8 mouse cellular contexts compared by ENCODE assay signal in the genomic region with DNA sequence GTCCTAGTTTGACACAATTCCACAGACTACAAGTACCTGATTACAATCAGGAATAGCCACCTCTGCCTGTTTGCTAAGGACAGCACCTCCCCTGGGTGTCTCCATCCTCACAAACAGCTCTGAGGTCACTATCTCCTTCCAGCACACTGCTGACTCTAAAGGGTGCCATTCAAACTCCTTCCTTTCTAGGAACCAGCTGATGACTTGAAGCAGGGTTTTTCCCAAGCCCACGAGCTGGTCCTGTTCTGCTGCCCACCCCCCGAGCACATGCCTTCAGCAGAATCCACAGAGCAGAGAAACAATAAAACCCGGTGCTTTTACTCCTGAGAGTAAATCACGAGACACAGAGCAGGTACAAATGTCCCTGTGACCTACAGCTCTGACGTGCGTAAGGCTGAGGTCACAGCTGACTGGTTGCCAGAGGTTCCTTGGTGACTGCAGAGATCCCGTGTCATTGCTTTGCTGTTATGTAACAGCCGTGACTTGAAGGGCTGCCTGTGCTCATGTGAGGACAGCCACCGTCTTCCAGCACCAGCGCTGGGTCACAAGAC.
DNase-seq lines count a peak whose midpoint lies in the region; ATAC-seq lines count a peak whose summit lies in the region.

No protein-coding gene starts in this region.

- H3K27me3 ChIP-seq in hindbrain, embryonic 11.5 days (ENCODE audit: control insufficient read depth, insufficient read depth, low read length) = no peaks in the 10 kb centered on the region
- H3K27me3 ChIP-seq in hindbrain, embryonic 14.5 days (ENCODE audit: control insufficient read depth, insufficient read depth, low read length) = no peaks in the 10 kb centered on the region
- no peaks in the 10 kb centered on the region for H3K27me3 ChIP-seq in megakaryocyte, embryonic 14.5 days (replicated peaks)
- H3K27me3 ChIP-seq in forebrain, embryonic 16.5 days (replicated peaks; ENCODE audit: control insufficient read depth, insufficient read depth, low read length) = no peaks in the 10 kb centered on the region

- no peak overlapping the region for H3K4me3 ChIP-seq in hindbrain, embryonic 11.5 days (ENCODE audit: low read depth, low read length)
- no peak overlapping the region for H3K4me3 ChIP-seq in hindbrain, embryonic 14.5 days (replicated peaks; ENCODE audit: low read length)
- peak overlapping the region; percentile 48 for H3K4me3 ChIP-seq in megakaryocyte, embryonic 14.5 days (replicated peaks)
- no peak overlapping the region for H3K4me3 ChIP-seq in forebrain, embryonic 16.5 days (replicated peaks; ENCODE audit: low read length)

- no peak; the same call in 1 of the 2 replicates for ATAC-seq in hindbrain, embryonic 11.5 days (ENCODE audit: low FRiP score)
- ATAC-seq in hindbrain, embryonic 14.5 days (ENCODE audit: low FRiP score) = no peak
- ATAC-seq in forebrain, embryonic 16.5 days = no peak

- no peak overlapping the region; the same call in 1 of the 2 replicates for H3K27ac ChIP-seq in hindbrain, embryonic 11.5 days (ENCODE audit: low read depth, low read length)
- no peak overlapping the region for H3K27ac ChIP-seq in hindbrain, embryonic 14.5 days
- H3K27ac ChIP-seq in forebrain, embryonic 16.5 days (ENCODE audit: low read length) = no peak overlapping the region

- no peak overlapping the region for H3K4me2 ChIP-seq in hindbrain, embryonic 11.5 days (replicated peaks; ENCODE audit: low read depth, low read length)
- no peak overlapping the region for H3K4me2 ChIP-seq in hindbrain, embryonic 14.5 days (replicated peaks)
- H3K4me2 ChIP-seq in forebrain, embryonic 16.5 days (ENCODE audit: low read length) = no peak overlapping the region

- H3K9me3 ChIP-seq in hindbrain, embryonic 11.5 days (ENCODE audit: control insufficient read depth, low read length) = no peaks in the 10 kb centered on the region
- H3K9me3 ChIP-seq in hindbrain, embryonic 14.5 days (ENCODE audit: control insufficient read depth, low read length) = no peaks in the 10 kb centered on the region
- H3K9me3 ChIP-seq in megakaryocyte, embryonic 14.5 days = no peaks in the 10 kb centered on the region
- no peaks in the 10 kb centered on the region for H3K9me3 ChIP-seq in forebrain, embryonic 16.5 days (ENCODE audit: control insufficient read depth, low read length)

- H3K36me3 ChIP-seq in hindbrain, embryonic 11.5 days (ENCODE audit: control insufficient read depth, insufficient read depth, low read length) = no peaks in the 10 kb centered on the region
- no peaks in the 10 kb centered on the region for H3K36me3 ChIP-seq in hindbrain, embryonic 14.5 days (replicated peaks; ENCODE audit: control insufficient read depth, insufficient read depth)
- H3K36me3 ChIP-seq in megakaryocyte, embryonic 14.5 days (replicated peaks; ENCODE audit: low read length) = no peaks in the 10 kb centered on the region
- no peaks in the 10 kb centered on the region for H3K36me3 ChIP-seq in forebrain, embryonic 16.5 days (ENCODE audit: control insufficient read depth, insufficient read depth)

- H3K9ac ChIP-seq in hindbrain, embryonic 11.5 days (ENCODE audit: low read depth, low read length) = no peak overlapping the region
- no peak overlapping the region for H3K9ac ChIP-seq in hindbrain, embryonic 14.5 days
- H3K9ac ChIP-seq in forebrain, embryonic 16.5 days (replicated peaks; ENCODE audit: low read depth, low read length) = no peak overlapping the region

- WGBS in hindbrain, embryonic 11.5 days = 65% methylated on average over 10 of the region's 10 CpGs
- 46% methylated on average over 10 of the region's 10 CpGs for WGBS in hindbrain, embryonic 14.5 days
- WGBS in forebrain, embryonic 16.5 days = 71% methylated on average over 10 of the region's 10 CpGs

- peak; percentile 21 for DNase-seq in hindbrain, embryonic 11.5 days (ENCODE audit: low spot score)
- DNase-seq in hindbrain, embryonic 14.5 days (ENCODE audit: low spot score) = no peak
- peak; percentile 69 for DNase-seq in cerebellum, adult 11-12 months
- DNase-seq in heart, adult 11 months = peak; percentile 98
- peak; percentile 83 for DNase-seq in kidney, adult 9 months
- DNase-seq in neural tube, embryonic 10.5 days (ENCODE audit: extremely low spot score, low spot score) = no peak

- no peaks in the 10 kb centered on the region; the same call in 1 of the 2 replicates for H3K4me1 ChIP-seq in hindbrain, embryonic 11.5 days (replicated peaks; ENCODE audit: control insufficient read depth, insufficient read depth, low read length)
- no peaks in the 10 kb centered on the region; the same call in 1 of the 2 replicates for H3K4me1 ChIP-seq in hindbrain, embryonic 14.5 days (replicated peaks; ENCODE audit: control insufficient read depth, insufficient read depth, low read length)
- H3K4me1 ChIP-seq in megakaryocyte, embryonic 14.5 days = peaks cover 79% of the 10 kb centered on the region
- no peaks in the 10 kb centered on the region for H3K4me1 ChIP-seq in forebrain, embryonic 16.5 days (replicated peaks; ENCODE audit: control insufficient read depth, insufficient read depth, low read length)

Comparison
In these comparisons a context has a peak if more than half of its experiments do, and no peak if none do; other contexts are left out.
1. DNase-seq: peak in hindbrain, embryonic 11.5 days (single experiment), cerebellum, adult 11-12 months (single experiment), heart, adult 11 months (single experiment) and kidney, adult 9 months (single experiment); none in hindbrain, embryonic 14.5 days (single experiment) and neural tube, embryonic 10.5 days (single experiment).